Mouse (Mus musculus) spleen, adult 2 months (tissue): Measurements from ENCODE around the gene Tdp1.

Experiments
- CTCF ChIP-seq: fragments of 200-500 bp; IDR thresholded peaks from 2 replicates; pipeline ENCODE4 v1.5.1; 2011; ENCODE audit warnings: mild to moderate bottlenecking, inconsistent platforms; ENCODE audit not compliant: insufficient read depth, insufficient read length, insufficient replicate concordance; ENCODE audit errors: extremely low read depth
- POLR2A ChIP-seq: fragments of 200-500 bp; IDR thresholded peaks from 2 replicates; pipeline ENCODE4 v1.6.1; 2011; ENCODE audit warnings: low read depth, low read length, inconsistent platforms

DNA sequence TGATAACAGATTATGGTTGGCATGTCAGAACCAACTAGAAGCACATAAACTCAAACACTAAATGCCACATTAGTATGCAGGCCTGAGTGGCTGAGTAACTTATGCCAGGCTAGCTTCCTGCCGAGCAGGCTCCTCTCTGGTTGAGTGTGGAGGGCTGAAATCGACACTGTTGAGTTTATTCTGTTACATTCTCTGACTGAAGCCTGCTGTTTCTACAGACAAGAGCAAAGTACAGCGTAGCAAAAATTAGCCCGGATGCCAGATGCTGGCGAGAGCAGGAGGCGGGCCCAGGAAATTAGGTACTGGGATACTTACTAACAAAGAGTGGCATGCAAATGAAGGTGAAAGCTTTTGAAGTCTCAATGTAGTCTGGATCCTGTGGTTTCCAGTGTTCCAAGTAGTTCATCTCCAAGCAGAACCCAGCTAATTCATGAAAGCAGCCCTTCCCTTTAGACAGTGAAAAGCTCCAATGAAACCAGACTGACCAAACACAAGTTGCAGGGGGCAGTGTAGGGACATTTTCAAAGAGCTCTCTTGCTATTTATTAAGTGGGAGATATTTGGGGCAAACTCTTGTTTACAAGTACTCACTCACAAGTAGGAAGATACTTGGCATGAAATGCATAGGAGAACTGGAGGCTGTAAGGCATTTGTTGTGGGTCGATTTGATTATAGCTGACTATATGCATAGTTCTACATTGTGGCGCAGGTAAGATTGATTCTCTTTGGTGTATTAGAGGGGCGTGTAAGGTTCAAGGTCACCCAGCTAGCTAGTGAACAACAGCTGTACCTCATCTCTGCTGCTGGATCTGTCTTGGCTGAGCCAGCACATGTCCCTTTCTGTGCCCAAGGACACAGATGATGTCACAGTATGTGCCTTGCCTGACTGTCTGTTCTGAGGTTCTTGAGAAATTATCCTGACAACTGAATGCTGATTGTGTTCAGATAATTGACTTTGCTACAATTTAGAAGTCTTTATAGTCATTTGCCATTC is 74.0 kb downstream of the Tdp1 start:
- no peak for TF ChIP-seq CTCF
- TF ChIP-seq POLR2A, result no peak
